Mouse (Mus musculus) spleen, adult 2 months (tissue): ENCODE results near the gene R3hdm4.

Experiments used
- CTCF ChIP-seq: fragments of 200-500 bp; IDR thresholded peaks from 2 replicates; pipeline ENCODE4 v1.5.1; 2011; ENCODE audit warnings: mild to moderate bottlenecking, inconsistent platforms; ENCODE audit not compliant: insufficient read depth, insufficient read length, insufficient replicate concordance; ENCODE audit errors: extremely low read depth
- POLR2A ChIP-seq: fragments of 200-500 bp; IDR thresholded peaks from 2 replicates; pipeline ENCODE4 v1.6.1; 2011; ENCODE audit warnings: low read depth, low read length, inconsistent platforms

GRCm38 (mm10) chr10:79933861-79934260, 12.9 kb upstream of the R3hdm4 start:
- TF ChIP-seq CTCF (no peak), POLR2A (no peak)
